Mouse (Mus musculus): ENCODE measurements around the gene Mks1. TPM values are rescaled to one million over a fixed set of nuclear protein-coding genes. Genes with fewer than 3 reads are reported as not detected.
A peak's percentile ranks its signal among the peaks of the same experiment; 100 is the strongest.

The Mks1 gene
- 9.2 and 9.3 TPM in 2 replicates for polyA plus RNA-seq (2015; fragmentation: Nextera tagmentation; extraction: Ambion mirVana)

DNA sequence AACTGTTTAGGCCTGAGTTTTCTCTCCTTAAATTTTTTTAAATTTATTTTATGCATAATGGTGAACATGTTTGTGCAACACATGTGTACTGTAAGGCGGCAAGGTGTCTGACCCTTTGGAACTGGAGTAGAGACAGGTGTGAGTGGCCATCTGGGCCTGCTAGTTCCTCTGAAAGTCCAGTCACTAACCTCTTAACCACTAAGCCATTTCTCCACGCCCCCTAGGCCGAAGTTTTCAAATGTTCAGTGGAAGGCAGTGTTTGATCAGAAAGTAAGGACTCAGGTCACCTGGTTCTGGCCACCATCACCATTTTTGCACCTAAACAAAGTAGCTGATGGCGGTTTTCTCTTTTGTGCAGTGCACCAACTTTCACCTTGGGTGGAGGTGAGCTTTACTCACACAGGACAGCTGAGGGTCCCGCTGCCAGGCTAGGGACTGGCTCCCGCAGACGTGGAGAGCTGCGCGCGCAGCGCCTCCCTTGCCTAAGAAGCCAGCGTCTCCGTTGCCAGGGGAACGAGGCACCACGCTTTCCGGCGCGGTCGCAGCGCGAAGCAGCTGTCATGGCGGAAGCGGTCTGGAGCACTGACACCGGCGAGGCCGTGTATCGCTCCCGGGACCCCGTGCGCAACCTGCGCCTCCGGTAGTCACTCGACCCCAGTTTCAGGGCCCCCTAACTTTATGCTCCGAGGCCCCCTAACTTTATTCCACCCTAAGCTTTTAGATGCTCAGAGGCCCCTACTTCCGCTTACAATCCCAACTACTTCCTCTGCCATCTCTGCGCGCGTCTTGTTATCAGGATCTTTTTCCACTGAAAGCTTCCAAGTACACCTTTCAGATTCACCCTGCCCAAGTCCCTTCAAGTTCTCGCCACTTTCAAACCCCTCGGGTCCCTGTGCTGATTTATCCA, at the start of gene Mks1:
TSS of gene Mks1 (plus strand) at position 526 of the 907 bp plus-strand sequence.
- peak within 1 kb of the TSS; percentile 5 for H3K27ac ChIP-seq (ENCODE audit: low read length)
- H3K36me3 ChIP-seq (ENCODE audit: control insufficient read depth, insufficient read depth, low read length): no peaks in the 10 kb centered on the region; the same call in 1 of the 2 replicates
- peak within 1 kb of the TSS; percentile 68 for H3K4me3 ChIP-seq (ENCODE audit: low read length)
- H3K27me3 ChIP-seq (replicated peaks; ENCODE audit: control insufficient read depth, insufficient read depth, low read length): no peaks in the 10 kb centered on the region
- peak; percentile 95 for ATAC-seq
- H3K9me3 ChIP-seq (ENCODE audit: control insufficient read depth, low read length): no peaks in the 10 kb centered on the region
- H3K9ac ChIP-seq (ENCODE audit: low read depth, low read length): peak within 1 kb of the TSS; percentile 71
- WGBS: 4% methylated on average over 40 of the region's 40 CpGs
- no peaks in the 10 kb centered on the region for H3K4me1 ChIP-seq (ENCODE audit: control insufficient read depth, insufficient read depth, low read length)
- peak within 1 kb of the TSS; percentile 75 for H3K4me2 ChIP-seq (ENCODE audit: low read depth, low read length)

GRCm38 (mm10) chr11:87805448-87805847, 47.6 kb upstream of the Mks1 start:
- no peak for ATAC-seq
- no peaks in the 10 kb centered on the region for H3K36me3 ChIP-seq (ENCODE audit: control insufficient read depth, insufficient read depth, low read length)
- no peak overlapping the region for H3K9ac ChIP-seq (ENCODE audit: low read depth, low read length)
- no peak overlapping the region for H3K4me2 ChIP-seq (ENCODE audit: low read depth, low read length)
- no peak overlapping the region for H3K4me3 ChIP-seq (ENCODE audit: low read length)
- H3K9me3 ChIP-seq (ENCODE audit: control insufficient read depth, low read length): no peaks in the 10 kb centered on the region
- H3K27me3 ChIP-seq (replicated peaks; ENCODE audit: control insufficient read depth, insufficient read depth, low read length): no peaks in the 10 kb centered on the region
- H3K4me1 ChIP-seq (ENCODE audit: control insufficient read depth, insufficient read depth, low read length): no peaks in the 10 kb centered on the region
- H3K27ac ChIP-seq (ENCODE audit: low read length): no peak overlapping the region
- WGBS: 69% methylated on average over 1 of the region's 1 CpGs

- WGBS: 87% methylated on average over 6 of the region's 6 CpGs
- Histone ChIP-seq H3K27ac (ENCODE audit: low read length) (no peak overlapping the region), H3K27me3 (replicated peaks; ENCODE audit: control insufficient read depth, insufficient read depth, low read length) (no peaks in the 10 kb centered on the region), H3K36me3 (ENCODE audit: control insufficient read depth, insufficient read depth, low read length) (no peaks in the 10 kb centered on the region), H3K9me3 (ENCODE audit: control insufficient read depth, low read length) (no peaks in the 10 kb centered on the region), H3K4me1 (ENCODE audit: control insufficient read depth, insufficient read depth, low read length) (no peaks in the 10 kb centered on the region), H3K4me3 (ENCODE audit: low read length) (no peak overlapping the region), H3K4me2 (ENCODE audit: low read depth, low read length) (no peak overlapping the region), H3K9ac (ENCODE audit: low read depth, low read length) (no peak overlapping the region)
- no peak for ATAC-seq
These were observed 45.6 kb upstream of the Mks1 start for GRCm38 (mm10) chr11:87807433-87807832.

DNA sequence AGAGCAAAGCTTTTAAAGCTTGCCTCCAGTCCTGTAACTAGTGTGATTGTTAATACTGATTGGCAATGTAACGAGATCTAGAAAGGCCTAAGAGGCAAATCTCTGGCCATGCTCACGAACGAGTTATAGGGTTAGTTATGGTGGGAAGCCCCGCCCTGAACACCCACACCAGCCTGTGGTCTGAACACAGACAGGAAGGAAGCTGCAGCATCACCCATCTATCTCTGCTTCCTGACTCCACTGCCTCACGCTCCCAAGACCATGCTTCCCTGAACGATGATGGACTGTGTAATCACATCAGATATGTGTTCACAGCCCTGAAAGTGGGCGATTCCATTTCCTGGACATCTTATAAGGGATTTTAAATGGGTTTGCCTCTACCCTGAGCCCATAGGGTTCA, 44.8 kb upstream of the Mks1 start:
- no peaks in the 10 kb centered on the region for H3K36me3 ChIP-seq (ENCODE audit: control insufficient read depth, insufficient read depth, low read length)
- H3K4me1 ChIP-seq (ENCODE audit: control insufficient read depth, insufficient read depth, low read length): no peaks in the 10 kb centered on the region
- no peaks in the 10 kb centered on the region for H3K27me3 ChIP-seq (replicated peaks; ENCODE audit: control insufficient read depth, insufficient read depth, low read length)
- H3K4me2 ChIP-seq (ENCODE audit: low read depth, low read length): no peak overlapping the region
- WGBS: 75% methylated on average over 7 of the region's 7 CpGs
- no peak overlapping the region for H3K27ac ChIP-seq (ENCODE audit: low read length)
- no peak overlapping the region for H3K4me3 ChIP-seq (ENCODE audit: low read length)
- H3K9me3 ChIP-seq (ENCODE audit: control insufficient read depth, low read length): no peaks in the 10 kb centered on the region
- H3K9ac ChIP-seq (ENCODE audit: low read depth, low read length): no peak overlapping the region
- no peak for ATAC-seq

- H3K4me2 ChIP-seq (ENCODE audit: low read depth, low read length): no peak overlapping the region
- ATAC-seq: no peak
- WGBS: 35% methylated on average over 4 of the region's 4 CpGs
- no peak overlapping the region for H3K27ac ChIP-seq (ENCODE audit: low read length)
- H3K27me3 ChIP-seq (replicated peaks; ENCODE audit: control insufficient read depth, insufficient read depth, low read length): peaks cover 5% of the 10 kb centered on the region; the same call in 1 of the 2 replicates
- H3K4me3 ChIP-seq (ENCODE audit: low read length): no peak overlapping the region
- no peaks in the 10 kb centered on the region for H3K36me3 ChIP-seq (ENCODE audit: control insufficient read depth, insufficient read depth, low read length)
- no peaks in the 10 kb centered on the region for H3K9me3 ChIP-seq (ENCODE audit: control insufficient read depth, low read length)
- no peaks in the 10 kb centered on the region for H3K4me1 ChIP-seq (ENCODE audit: control insufficient read depth, insufficient read depth, low read length)
- no peak overlapping the region for H3K9ac ChIP-seq (ENCODE audit: low read depth, low read length)
These were observed 41.6 kb upstream of the Mks1 start for GRCm38 (mm10) chr11:87811396-87811795.

GRCm38 (mm10) chr11:87814831-87815230, 38.2 kb upstream of the Mks1 start:
- no peak for ATAC-seq
- H3K27ac ChIP-seq (ENCODE audit: low read length): no peak overlapping the region
- no peak overlapping the region for H3K9ac ChIP-seq (ENCODE audit: low read depth, low read length)
- no peak overlapping the region for H3K4me2 ChIP-seq (ENCODE audit: low read depth, low read length)
- peaks cover 5% of the 10 kb centered on the region; the same call in 1 of the 2 replicates for H3K27me3 ChIP-seq (replicated peaks; ENCODE audit: control insufficient read depth, insufficient read depth, low read length)
- no peaks in the 10 kb centered on the region for H3K4me1 ChIP-seq (ENCODE audit: control insufficient read depth, insufficient read depth, low read length)
- no peaks in the 10 kb centered on the region for H3K9me3 ChIP-seq (ENCODE audit: control insufficient read depth, low read length)
- no peaks in the 10 kb centered on the region for H3K36me3 ChIP-seq (ENCODE audit: control insufficient read depth, insufficient read depth, low read length)
- H3K4me3 ChIP-seq (ENCODE audit: low read length): no peak overlapping the region
- WGBS: 70% methylated on average over 8 of the region's 8 CpGs

DNA sequence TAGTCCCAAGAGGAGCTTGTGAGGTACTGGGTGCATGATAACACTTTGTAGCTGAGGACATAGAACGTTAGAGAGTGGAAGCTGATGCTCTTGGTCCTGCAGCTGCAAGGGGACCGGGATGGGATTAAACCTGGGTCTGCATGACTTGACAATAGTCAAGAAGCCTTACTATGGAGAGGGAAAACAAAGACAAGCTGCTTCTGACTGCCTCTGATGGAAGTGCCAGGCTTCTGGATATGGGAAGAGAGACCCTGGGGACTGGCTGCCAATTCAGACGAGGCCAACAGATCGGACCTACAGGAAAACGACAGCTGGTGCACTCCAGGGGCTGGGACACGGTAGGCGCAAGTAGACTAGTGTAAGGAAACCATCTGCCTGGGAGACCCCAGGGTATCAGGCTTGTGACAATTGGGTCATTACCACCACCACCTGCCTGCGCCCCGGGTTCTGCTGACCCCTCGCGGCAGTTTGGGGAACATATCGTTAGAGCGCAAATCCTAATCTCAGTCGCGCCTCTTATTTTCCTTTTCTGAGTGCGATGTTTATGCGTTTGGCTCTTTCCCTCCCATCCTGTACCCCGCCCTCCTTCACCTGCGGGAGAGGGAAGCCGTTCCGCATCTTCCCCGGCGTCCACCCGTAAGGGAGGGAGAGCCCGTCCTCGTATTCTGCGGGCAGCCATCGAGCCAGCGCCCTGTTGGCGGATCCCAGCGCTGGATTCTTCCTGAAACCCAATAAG, 36.1 kb upstream of the Mks1 start:
- Histone ChIP-seq H3K4me1 (ENCODE audit: control insufficient read depth, insufficient read depth, low read length) (no peaks in the 10 kb centered on the region), H3K9ac (ENCODE audit: low read depth, low read length) (peak overlapping the region; percentile 31; the same call in 1 of the 2 replicates), H3K36me3 (ENCODE audit: control insufficient read depth, insufficient read depth, low read length) (no peaks in the 10 kb centered on the region), H3K9me3 (ENCODE audit: control insufficient read depth, low read length) (no peaks in the 10 kb centered on the region), H3K4me2 (ENCODE audit: low read depth, low read length) (peak overlapping the region; percentile 56), H3K27me3 (replicated peaks; ENCODE audit: control insufficient read depth, insufficient read depth, low read length) (peaks cover 5% of the 10 kb centered on the region; the same call in 1 of the 2 replicates), H3K27ac (ENCODE audit: low read length) (no peak overlapping the region), H3K4me3 (ENCODE audit: low read length) (peak overlapping the region; percentile 42)
- no peak for ATAC-seq
- 3% methylated on average over 31 of the region's 31 CpGs for WGBS

DNA sequence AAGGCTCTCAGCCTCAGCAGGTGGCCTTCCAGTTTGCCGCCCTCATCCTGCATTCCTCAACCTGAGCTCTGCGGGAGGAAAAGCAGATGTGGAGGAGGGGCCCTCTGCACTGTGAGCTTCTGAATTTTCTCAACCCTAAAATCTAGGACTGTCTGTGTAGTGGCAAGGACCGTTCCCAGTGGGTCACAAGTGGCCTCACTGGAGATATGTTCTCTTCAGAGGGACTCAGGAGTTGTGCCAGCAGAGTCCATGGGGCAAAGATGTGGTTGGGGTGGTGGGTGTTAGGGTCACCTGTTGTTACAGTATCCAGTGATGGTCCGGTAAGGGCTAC, 35.6 kb upstream of the Mks1 start:
- 35% methylated on average over 4 of the region's 4 CpGs for WGBS
- Histone ChIP-seq H3K4me2 (ENCODE audit: low read depth, low read length) (peak overlapping the region; percentile 56), H3K9ac (ENCODE audit: low read depth, low read length) (peak overlapping the region; percentile 31; the same call in 1 of the 2 replicates), H3K9me3 (ENCODE audit: control insufficient read depth, low read length) (no peaks in the 10 kb centered on the region), H3K4me1 (ENCODE audit: control insufficient read depth, insufficient read depth, low read length) (no peaks in the 10 kb centered on the region), H3K27ac (ENCODE audit: low read length) (no peak overlapping the region), H3K4me3 (ENCODE audit: low read length) (peak overlapping the region; percentile 42), H3K36me3 (ENCODE audit: control insufficient read depth, insufficient read depth, low read length) (no peaks in the 10 kb centered on the region), H3K27me3 (replicated peaks; ENCODE audit: control insufficient read depth, insufficient read depth, low read length) (peaks cover 5% of the 10 kb centered on the region; the same call in 1 of the 2 replicates)
- no peak for ATAC-seq

DNA sequence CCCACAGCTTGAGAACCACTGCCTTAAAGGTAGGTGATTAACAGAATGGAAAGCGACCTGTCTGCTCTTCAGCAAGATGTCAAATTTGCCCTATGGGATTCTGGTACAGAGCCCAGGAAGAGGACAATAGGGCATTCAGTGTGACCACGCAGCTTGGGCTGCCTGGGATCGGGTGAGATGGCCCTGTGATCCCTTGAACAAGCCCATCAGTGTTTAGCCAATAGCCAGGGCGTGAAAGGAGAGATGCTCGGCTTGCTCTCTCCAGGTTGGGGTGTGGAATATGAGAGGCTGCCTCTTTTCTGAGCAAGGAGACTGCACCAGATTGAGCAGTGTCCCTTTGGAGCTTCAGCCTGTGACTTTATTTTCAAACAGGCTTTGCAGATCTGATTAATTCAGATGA, 31.5 kb upstream of the Mks1 start:
- H3K4me3 ChIP-seq (ENCODE audit: low read length): no peak overlapping the region
- 59% methylated on average over 5 of the region's 5 CpGs for WGBS
- no peak overlapping the region for H3K27ac ChIP-seq (ENCODE audit: low read length)
- no peak overlapping the region for H3K9ac ChIP-seq (ENCODE audit: low read depth, low read length)
- H3K27me3 ChIP-seq (replicated peaks; ENCODE audit: control insufficient read depth, insufficient read depth, low read length): no peaks in the 10 kb centered on the region
- no peaks in the 10 kb centered on the region for H3K36me3 ChIP-seq (ENCODE audit: control insufficient read depth, insufficient read depth, low read length)
- ATAC-seq: no peak
- H3K9me3 ChIP-seq (ENCODE audit: control insufficient read depth, low read length): no peaks in the 10 kb centered on the region
- no peak overlapping the region for H3K4me2 ChIP-seq (ENCODE audit: low read depth, low read length)
- no peaks in the 10 kb centered on the region for H3K4me1 ChIP-seq (ENCODE audit: control insufficient read depth, insufficient read depth, low read length)
